ENCODE assay signal across 8 mouse cellular contexts in the genomic region with DNA sequence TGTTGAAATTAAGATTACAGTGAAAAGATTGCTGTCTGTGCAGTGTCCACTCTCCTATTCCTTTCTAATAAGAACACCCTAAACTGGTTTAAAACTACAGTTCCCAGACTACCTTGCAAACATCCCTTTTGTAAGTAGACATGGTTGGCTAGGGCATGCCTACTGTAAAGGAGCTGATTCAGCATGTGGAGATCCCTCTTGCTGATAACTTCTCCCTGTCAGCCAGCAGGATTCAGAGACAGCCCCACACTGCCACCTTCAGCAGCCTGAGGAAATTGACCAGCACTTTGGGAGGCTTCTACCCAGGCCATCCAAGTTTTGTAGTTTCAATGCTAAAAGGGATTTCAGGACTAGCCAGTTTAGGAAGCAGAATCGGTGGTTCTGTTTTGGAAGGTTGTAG. TPM values are rescaled to one million over a fixed set of nuclear protein-coding genes. Genes with fewer than 3 reads are reported as not detected.
A peak's percentile ranks its signal among the peaks of the same experiment; 100 is the strongest.
DNase-seq lines count a peak whose midpoint lies in the region; ATAC-seq and TF ChIP-seq lines count a peak whose summit lies in the region.

No protein-coding gene starts in this region.

- no peaks in the 10 kb centered on the region for H3K4me1 ChIP-seq in lung, embryonic 14.5 days (ENCODE audit: insufficient read depth)

- no peaks in the 10 kb centered on the region for H3K27me3 ChIP-seq in lung, embryonic 14.5 days (ENCODE audit: insufficient read depth, low read length)

- no peak overlapping the region for H3K4me3 ChIP-seq in lung, embryonic 14.5 days (ENCODE audit: low read depth, low read length)

- H3K4me2 ChIP-seq in lung, embryonic 14.5 days = no peak overlapping the region

- H3K27ac ChIP-seq in lung, embryonic 14.5 days (ENCODE audit: low read depth) = no peak overlapping the region

- H3K9ac ChIP-seq in lung, embryonic 14.5 days = no peak overlapping the region

- H3K36me3 ChIP-seq in lung, embryonic 14.5 days (ENCODE audit: insufficient read depth) = no peaks in the 10 kb centered on the region

- TF ChIP-seq CTCF in lung, embryonic 14.5 days (IDR thresholded peaks at IDR 0.05; ENCODE audit: low read depth) = peak; percentile 54

- DNase-seq in urinary bladder, postnatal 14 days (ENCODE audit: low spot score) = peak; percentile 75
- DNase-seq in urinary bladder, postnatal 10 days (ENCODE audit: low spot score) = no peak
- DNase-seq in cerebellum, adult 11-12 months = peak; percentile 57
- peak; percentile 44 for DNase-seq in gastrocnemius, postnatal 10 days
- peak; percentile 81 for DNase-seq in kidney, postnatal 14 days
- DNase-seq in lung, embryonic 14.5 days = peak; percentile 57
- peak; percentile 74 to 80 for DNase-seq in right cerebral cortex, postnatal 10 days (ENCODE audit: low spot score in 2 of 2)
- DNase-seq in spleen, postnatal 14 days (ENCODE audit: low spot score in 2 of 2) = no peak

- WGBS in lung, embryonic 14.5 days = 61% methylated on average over 1 of the region's 1 CpGs

- H3K9me3 ChIP-seq in lung, embryonic 14.5 days (ENCODE audit: low read depth, low read length) = no peaks in the 10 kb centered on the region

- ATAC-seq in lung, embryonic 14.5 days (ENCODE audit: insufficient read depth) = peak; percentile 49; the same call in 1 of the 2 replicates

RNA-seq across cellular contexts. Expression of a gene that starts 7.8 kb away (rescaled TPM):
- 10 to 100 TPM; 13.6 to 13.9 TPM for total RNA-seq in gastrocnemius, postnatal 10 days (2021)
- polyA plus RNA-seq in lung, embryonic 14.5 days (2014; fragmentation: Nextera tagmentation; extraction: Ambion mirVana) = 24.5 and 25.1 TPM in 2 replicates

RNA-seq across cellular contexts. Expression of a gene that starts 19.0 kb away (rescaled TPM):
- total RNA-seq in gastrocnemius, postnatal 10 days (2021) = 10 to 100 TPM in 1 of 2 experiments, 1 to 10 TPM in 1; 9.5 to 10.3 TPM
- polyA plus RNA-seq in lung, embryonic 14.5 days (2014; fragmentation: Nextera tagmentation; extraction: Ambion mirVana) = 2.2 and 2.5 TPM in 2 replicates

Comparison
In these comparisons a context has a peak if more than half of its experiments do, and no peak if none do; other contexts are left out.
1. DNase-seq: peak in urinary bladder, postnatal 14 days (single experiment), cerebellum, adult 11-12 months (single experiment), gastrocnemius, postnatal 10 days (single experiment), kidney, postnatal 14 days (single experiment), lung, embryonic 14.5 days (single experiment) and right cerebral cortex, postnatal 10 days (2 of 2); none in urinary bladder, postnatal 10 days (single experiment) and spleen, postnatal 14 days (0 of 2).